Mouse (Mus musculus) embryonic facial prominence, embryonic 10.5 days (tissue): ENCODE measurements around the gene Lcn5. TPM values are rescaled to one million over a fixed set of nuclear protein-coding genes. Genes with fewer than 3 reads are reported as not detected.
A peak's percentile ranks its signal among the peaks of the same experiment; 100 is the strongest.

Experiments used
- DNase-seq: peaks from one replicate; pipeline ENCODE4 v3.0.0-alpha.2; 2017; ENCODE audit warnings: low spot score
- H3K27ac ChIP-seq: fragments of 300-500 bp; sonication (generic); replicated peaks from 2 replicates; pipeline ENCODE4 v1.5.1; 2016; ENCODE audit warnings: mild to moderate bottlenecking
- H3K27me3 ChIP-seq: fragments of 300-500 bp; sonication (generic); replicated peaks from 2 replicates; pipeline ENCODE4 v1.6.1; 2016; ENCODE audit warnings: low read depth, mild to moderate bottlenecking; ENCODE audit not compliant: poor library complexity, severe bottlenecking
- H3K36me3 ChIP-seq: fragments of 300-500 bp; sonication (generic); replicated peaks from 2 replicates; pipeline ENCODE4 v1.6.1; 2016; ENCODE audit warnings: mild to moderate bottlenecking, moderate library complexity
- H3K4me1 ChIP-seq: fragments of 300-500 bp; sonication (generic); 2 replicates; pipeline ENCODE4 v1.6.1; 2016
- H3K4me3 ChIP-seq: fragments of 300-500 bp; sonication (generic); 2 replicates; pipeline ENCODE4 v1.5.1; 2016; ENCODE audit warnings: mild to moderate bottlenecking, moderate library complexity
- H3K9me3 ChIP-seq: fragments of 300-500 bp; sonication (generic); 2 replicates; pipeline ENCODE4 v1.6.1; 2016; ENCODE audit warnings: mild to moderate bottlenecking
- WGBS: fragments of 180-500 bp; shearing (Covaris S2); methylation state at CpG from one replicate; pipeline ENCODE4 v1.1.7; 2016; 5-methylcytosine and 5-hydroxymethylcytosine counted together
- polyA plus RNA-seq: library from polyadenylated mRNA; unstranded; fragments of >200 nt; fragmentation: Nextera tagmentation; extraction: Ambion mirVana; gene quantifications from 2 replicates; pipeline ENCODE4 v1.2.1, GENCODE M21; 2016

Gene Lcn5
- polyA plus RNA-seq, 1 experiment from 2014 or later: not detected

- 78% methylated on average over 2 of the region's 2 CpGs for WGBS
- peaks cover 15% of the 10 kb centered on the region for H3K4me1 ChIP-seq
- no peaks in the 10 kb centered on the region for H3K36me3 ChIP-seq
- no peaks in the 10 kb centered on the region for H3K9me3 ChIP-seq
- H3K27ac ChIP-seq: no peak within 1 kb of the TSS
- no peaks in the 10 kb centered on the region for H3K27me3 ChIP-seq
- no peak for DNase-seq
- no peak within 1 kb of the TSS for H3K4me3 ChIP-seq
Measured at GRCm38 (mm10) chr2:25652902-25653301, 4.8 kb upstream of the Lcn5 start, which contains the start of gene Lcn8. Lcn8 (plus strand) TSS chr2:25653120.

- Histone ChIP-seq H3K4me3 (no peak overlapping the region), H3K27ac (0 out of 2 replicates have a peak overlapping the region, but pooled peaks have one; percentile 7), H3K27me3 (no peaks in the 10 kb centered on the region), H3K4me1 (peaks cover 15% of the 10 kb centered on the region), H3K9me3 (no peaks in the 10 kb centered on the region), H3K36me3 (no peaks in the 10 kb centered on the region)
- 45% methylated on average over 1 of the region's 1 CpGs for WGBS
- DNase-seq: peak; percentile 26
Measured at GRCm38 (mm10) chr2:25654502-25654901, 3.2 kb upstream of the Lcn5 start.

- H3K4me3 ChIP-seq: no peak overlapping the region
- no peaks in the 10 kb centered on the region for H3K27me3 ChIP-seq
- no peaks in the 10 kb centered on the region for H3K9me3 ChIP-seq
- 89% methylated on average over 4 of the region's 4 CpGs for WGBS
- DNase-seq: no peak
- H3K27ac ChIP-seq: no peak overlapping the region
- H3K4me1 ChIP-seq: peaks cover 15% of the 10 kb centered on the region
- no peaks in the 10 kb centered on the region for H3K36me3 ChIP-seq
Measured at GRCm38 (mm10) chr2:25656691-25657090, 1.1 kb upstream of the Lcn5 start.

- Histone ChIP-seq H3K27me3 (no peaks in the 10 kb centered on the region), H3K4me1 (peaks cover 15% of the 10 kb centered on the region), H3K36me3 (no peaks in the 10 kb centered on the region), H3K4me3 (no peak overlapping the region), H3K9me3 (no peaks in the 10 kb centered on the region), H3K27ac (no peak overlapping the region)
- DNase-seq: no peak
- 91% methylated on average over 4 of the region's 4 CpGs for WGBS
Measured at GRCm38 (mm10) chr2:25657246-25657645, 506 bp upstream of the Lcn5 start.

- no peaks in the 10 kb centered on the region for H3K36me3 ChIP-seq
- no peak for DNase-seq
- no peak overlapping the region for H3K4me3 ChIP-seq
- WGBS: 88% methylated on average over 8 of the region's 8 CpGs
- H3K27me3 ChIP-seq: no peaks in the 10 kb centered on the region
- 0 out of 2 replicates have a peak, but pooled peaks cover under 1% of the 10 kb centered on the region for H3K4me1 ChIP-seq
- H3K27ac ChIP-seq: no peak overlapping the region
- H3K9me3 ChIP-seq: no peaks in the 10 kb centered on the region
Measured at GRCm38 (mm10) chr2:25660279-25660678, 2.5 kb downstream of the Lcn5 start.

- Histone ChIP-seq H3K4me3 (no peak overlapping the region), H3K4me1 (no peaks in the 10 kb centered on the region), H3K9me3 (no peaks in the 10 kb centered on the region), H3K36me3 (no peaks in the 10 kb centered on the region), H3K27me3 (no peaks in the 10 kb centered on the region), H3K27ac (no peak overlapping the region)
- 86% methylated on average over 6 of the region's 6 CpGs for WGBS
- no peak for DNase-seq
Measured at GRCm38 (mm10) chr2:25661245-25661970, 3.7 kb downstream of the Lcn5 start.

- Histone ChIP-seq H3K36me3 (no peaks in the 10 kb centered on the region), H3K27me3 (no peaks in the 10 kb centered on the region), H3K27ac (no peak overlapping the region), H3K4me1 (no peaks in the 10 kb centered on the region), H3K4me3 (no peak overlapping the region), H3K9me3 (no peaks in the 10 kb centered on the region)
- WGBS: 68% methylated on average over 1 of the region's 1 CpGs
- DNase-seq: peak; percentile 55
Measured at GRCm38 (mm10) chr2:25663511-25663910, 5.8 kb downstream of the Lcn5 start.

- Histone ChIP-seq H3K4me1 (no peaks in the 10 kb centered on the region), H3K9me3 (no peaks in the 10 kb centered on the region), H3K27me3 (no peaks in the 10 kb centered on the region), H3K36me3 (no peaks in the 10 kb centered on the region), H3K4me3 (no peak overlapping the region), H3K27ac (no peak overlapping the region)
- no peak for DNase-seq
- WGBS: 75% methylated on average over 5 of the region's 5 CpGs
Measured at GRCm38 (mm10) chr2:25664125-25664524, 6.4 kb downstream of the Lcn5 start.

- no peak for DNase-seq
- no peaks in the 10 kb centered on the region for H3K27me3 ChIP-seq
- no peaks in the 10 kb centered on the region for H3K9me3 ChIP-seq
- no peaks in the 10 kb centered on the region for H3K36me3 ChIP-seq
- WGBS: 66% methylated on average over 1 of the region's 1 CpGs
- H3K4me1 ChIP-seq: no peaks in the 10 kb centered on the region
- H3K27ac ChIP-seq: no peak overlapping the region
- no peak overlapping the region for H3K4me3 ChIP-seq
Measured at GRCm38 (mm10) chr2:25666516-25666915, 8.8 kb downstream of the Lcn5 start.

- 92% methylated on average over 3 of the region's 3 CpGs for WGBS
- no peaks in the 10 kb centered on the region for H3K4me1 ChIP-seq
- no peak within 1 kb of the TSS for H3K27ac ChIP-seq
Measured at GRCm38 (mm10) chr2:25676486-25676885, 18.7 kb downstream of the Lcn5 start, which contains the start of gene Lcn6. Lcn6 (plus strand) TSS chr2:25676786.

GRCm38 (mm10) chr2:25679559-25679958, 21.8 kb downstream of the Lcn5 start:
- Histone ChIP-seq H3K4me3 (no peak overlapping the region), H3K36me3 (no peaks in the 10 kb centered on the region), H3K27me3 (no peaks in the 10 kb centered on the region), H3K4me1 (no peaks in the 10 kb centered on the region), H3K9me3 (no peaks in the 10 kb centered on the region), H3K27ac (no peak overlapping the region)
- DNase-seq: no peak
- WGBS: 84% methylated on average over 6 of the region's 6 CpGs

More at GRCm38 (mm10) chr2:25676486-25676885, 18.7 kb downstream of the Lcn5 start, which contains the start of gene Lcn6:
- Histone ChIP-seq H3K27me3 (no peaks in the 10 kb centered on the region), H3K9me3 (no peaks in the 10 kb centered on the region), H3K36me3 (no peaks in the 10 kb centered on the region), H3K4me3 (no peak within 1 kb of the TSS)
- no peak for DNase-seq

- Histone ChIP-seq H3K36me3 (no peaks in the 10 kb centered on the region), H3K27me3 (no peaks in the 10 kb centered on the region), H3K4me3 (no peak within 1 kb of the TSS), H3K27ac (no peak within 1 kb of the TSS), H3K9me3 (no peaks in the 10 kb centered on the region), H3K4me1 (no peaks in the 10 kb centered on the region)
- no peak for DNase-seq
- 75% methylated on average over 2 of the region's 2 CpGs for WGBS
Measured at GRCm38 (mm10) chr2:25682426-25682825, 24.7 kb downstream of the Lcn5 start, which contains the start of gene Lcn10. Lcn10 (plus strand) TSS chr2:25682726.

GRCm38 (mm10) chr2:25686941-25687340, 29.2 kb downstream of the Lcn5 start:
- no peaks in the 10 kb centered on the region for H3K27me3 ChIP-seq
- H3K36me3 ChIP-seq: no peaks in the 10 kb centered on the region
- H3K4me3 ChIP-seq: no peak overlapping the region
- WGBS: 68% methylated on average over 4 of the region's 4 CpGs
- DNase-seq: no peak
- no peaks in the 10 kb centered on the region for H3K9me3 ChIP-seq
- H3K27ac ChIP-seq: no peak overlapping the region
- no peaks in the 10 kb centered on the region for H3K4me1 ChIP-seq
